Mouse (Mus musculus) MEL (cell line): ENCODE measurements at regions not wholly inside any gene's neighbourhood (a gene's known extent, or its start where the extent isn't known, plus 50 kb on each side); places are given as distances from the start of the nearest gene placed in this dataset.

ENCODE experiments used
- DNase-seq: peaks from one replicate; pipeline ENCODE4 v3.0.0; 2011; ENCODE audit warnings: low read depth, low spot score
- H3K27ac ChIP-seq: 2 replicates; pipeline ENCODE4 v1.5.1; 2012; ENCODE audit warnings: low read depth, mild to moderate bottlenecking, control low read depth, low read length, moderate library complexity; ENCODE audit not compliant: control insufficient read depth
- H3K27me3 ChIP-seq, 2 experiments: fragments of 150-350 bp in 1 of 2; sonication (generic) in 1 of 2; 2 replicates each; pipeline ENCODE4 v1.6.1; 2012; ENCODE audit warnings: low read length in 2 of 2, mild to moderate bottlenecking in 2 of 2, improper control_type of control experiment in 1 of 2, moderate library complexity in 1 of 2; ENCODE audit not compliant: insufficient read depth in 2 of 2, control insufficient read depth in 1 of 2
- H3K36me3 ChIP-seq, 2 experiments: 2 replicates each; pipeline ENCODE4 v1.6.1; 2012 to 2014; ENCODE audit warnings: low read length in 2 of 2, improper control_type of control experiment in 1 of 2, inconsistent platforms in 1 of 2, mild to moderate bottlenecking in 1 of 2; ENCODE audit not compliant: insufficient read depth in 2 of 2, control insufficient read depth in 1 of 2
- H3K4me1 ChIP-seq, 2 experiments: fragments of 150-350 bp in 1 of 2; sonication (generic) in 1 of 2; 2 replicates each; pipeline ENCODE4 v1.6.1; 2012; ENCODE audit warnings: low read length in 2 of 2, improper control_type of control experiment in 1 of 2, mild to moderate bottlenecking in 1 of 2; ENCODE audit not compliant: insufficient read depth in 2 of 2, control insufficient read depth in 1 of 2
- H3K4me3 ChIP-seq, 2 experiments: fragments of 150-350 bp in 1 of 2; sonication (generic) in 1 of 2; 2 replicates each; pipeline ENCODE4 v1.5.1; 2012; ENCODE audit warnings: low read depth in 2 of 2, low read length in 2 of 2, mild to moderate bottlenecking in 2 of 2, moderate library complexity in 2 of 2, control low read depth in 1 of 2, improper control_type of control experiment in 1 of 2; ENCODE audit not compliant: control insufficient read depth in 1 of 2, insufficient read depth in 1 of 2
- H3K79me2 ChIP-seq: 2 replicates; pipeline ENCODE4 v1.6.1; 2012; ENCODE audit warnings: mild to moderate bottlenecking, low read length, moderate library complexity; ENCODE audit not compliant: control insufficient read depth, poor library complexity, insufficient read depth
- H3K9ac ChIP-seq: 2 replicates; pipeline ENCODE4 v1.6.1; 2012; ENCODE audit warnings: low read depth, mild to moderate bottlenecking, control low read depth, low read length, moderate library complexity; ENCODE audit not compliant: control insufficient read depth, poor library complexity, severe bottlenecking
- H3K9me3 ChIP-seq: fragments of 150-350 bp; sonication (generic); replicated peaks from 2 replicates; pipeline ENCODE4 v1.6.1; 2012; ENCODE audit warnings: mild to moderate bottlenecking, low read length, improper control_type of control experiment, moderate library complexity; ENCODE audit not compliant: insufficient read depth
- BHLHE40 ChIP-seq: IDR thresholded peaks from 2 replicates; pipeline ENCODE4 v1.6.1; 2012; ENCODE audit warnings: low read depth, mild to moderate bottlenecking, inconsistent platforms, low read length, improper control_type of control experiment, borderline replicate concordance
- CTCF ChIP-seq, 3 experiments: IDR thresholded peaks in 2 of 3; conservative IDR thresholded peaks in 1 of 3; 2 replicates each; pipeline ENCODE4 v1.5.1; 2011 to 2012; ENCODE audit warnings: low read length in 3 of 3, low read depth in 2 of 3, mild to moderate bottlenecking in 2 of 3, improper control_type of control experiment in 1 of 3, inconsistent platforms in 1 of 3, mixed read lengths in 1 of 3, moderate library complexity in 1 of 3; ENCODE audit not compliant: control insufficient read depth in 1 of 3, insufficient read depth in 1 of 3, poor library complexity in 1 of 3, severe bottlenecking in 1 of 3
- E2F4 ChIP-seq: IDR thresholded peaks from 2 replicates; pipeline ENCODE4 v1.6.1; 2011; ENCODE audit warnings: low read depth, low read length, improper control_type of control experiment, borderline replicate concordance
- ELF1 ChIP-seq: IDR thresholded peaks from 2 replicates; pipeline ENCODE4 v1.6.1; 2014; ENCODE audit warnings: low read depth, mild to moderate bottlenecking, inconsistent platforms, low read length, improper control_type of control experiment, moderate library complexity
- GATA1 ChIP-seq: IDR thresholded peaks from 2 replicates; pipeline ENCODE4 v1.6.1; 2011; ENCODE audit warnings: low read depth, low read length, improper control_type of control experiment
- HCFC1 ChIP-seq: IDR thresholded peaks from 2 replicates; pipeline ENCODE4 v1.6.1; 2012; ENCODE audit warnings: low read depth, mild to moderate bottlenecking, inconsistent platforms, low read length, improper control_type of control experiment, moderate library complexity
- JUND ChIP-seq: IDR thresholded peaks from 2 replicates; pipeline ENCODE4 v1.6.1; 2011; ENCODE audit warnings: low read depth, mild to moderate bottlenecking, improper control_type of control experiment, low read length
- KAT2A ChIP-seq: conservative IDR thresholded peaks from 2 replicates; pipeline ENCODE4 v1.6.1; 2012; ENCODE audit warnings: low read depth, low read length, improper control_type of control experiment, inconsistent platforms
- MAZ ChIP-seq: IDR thresholded peaks from 2 replicates; pipeline ENCODE4 v1.6.1; 2012; ENCODE audit warnings: low read depth, mild to moderate bottlenecking, inconsistent platforms, low read length, improper control_type of control experiment
- MEF2A ChIP-seq: IDR thresholded peaks from 2 replicates; pipeline ENCODE4 v1.6.1; 2014; ENCODE audit warnings: low read depth, mild to moderate bottlenecking, inconsistent platforms, low read length, improper control_type of control experiment; ENCODE audit not compliant: poor library complexity, insufficient replicate concordance, severe bottlenecking; ENCODE audit errors: extremely low read depth
- MYB ChIP-seq: IDR thresholded peaks from 2 replicates; pipeline ENCODE4 v1.6.1; 2011; ENCODE audit warnings: mild to moderate bottlenecking, low read depth, low read length, improper control_type of control experiment
- MYC ChIP-seq: IDR thresholded peaks from 2 replicates; pipeline ENCODE4 v1.6.1; 2011; ENCODE audit warnings: low read depth, mild to moderate bottlenecking, low read length, improper control_type of control experiment, moderate library complexity
- NELFE ChIP-seq: IDR thresholded peaks from 2 replicates; pipeline ENCODE4 v1.6.1; 2011; ENCODE audit warnings: low read depth, low read length, improper control_type of control experiment
- NRF1 ChIP-seq: IDR thresholded peaks from 2 replicates; pipeline ENCODE4 v1.6.1; 2014; ENCODE audit warnings: low read depth, mild to moderate bottlenecking, inconsistent platforms, low read length, improper control_type of control experiment, moderate library complexity; ENCODE audit not compliant: poor library complexity, insufficient read depth, severe bottlenecking
- POLR2AphosphoS2 ChIP-seq: IDR thresholded peaks from 2 replicates; pipeline ENCODE4 v1.6.1; 2011; ENCODE audit warnings: low read length, improper control_type of control experiment
- POLR2AphosphoS5 ChIP-seq: IDR thresholded peaks from 2 replicates; pipeline ENCODE4 v1.6.1; 2012; ENCODE audit warnings: low read depth, borderline replicate concordance, mild to moderate bottlenecking, inconsistent platforms, low read length, moderate library complexity, mixed read lengths
- RAD21 ChIP-seq: IDR thresholded peaks from 2 replicates; pipeline ENCODE4 v1.6.1; 2011; ENCODE audit warnings: mild to moderate bottlenecking, low read depth, low read length, improper control_type of control experiment
- SIN3A ChIP-seq: IDR thresholded peaks from 2 replicates; pipeline ENCODE4 v1.6.1; 2012; ENCODE audit warnings: low read length, improper control_type of control experiment, inconsistent platforms
- TAL1 ChIP-seq: IDR thresholded peaks from 2 replicates; pipeline ENCODE4 v1.6.1; 2012; ENCODE audit warnings: mild to moderate bottlenecking, inconsistent platforms, low read length, moderate library complexity, mixed read lengths
- USF1 ChIP-seq: IDR thresholded peaks from 2 replicates; pipeline ENCODE4 v1.6.1; 2014; ENCODE audit warnings: low read depth, mild to moderate bottlenecking, inconsistent platforms, low read length, improper control_type of control experiment, moderate library complexity
- ZC3H11A ChIP-seq: IDR thresholded peaks from 2 replicates; pipeline ENCODE4 v1.6.1; 2012; ENCODE audit warnings: low read depth, mild to moderate bottlenecking, inconsistent platforms, low read length, improper control_type of control experiment
- ZKSCAN1 ChIP-seq: IDR thresholded peaks from 2 replicates; pipeline ENCODE4 v1.6.1; 2012; ENCODE audit warnings: low read depth, mild to moderate bottlenecking, inconsistent platforms, low read length, improper control_type of control experiment, moderate library complexity
- ZNF384 ChIP-seq: IDR thresholded peaks from 2 replicates; pipeline ENCODE4 v1.6.1; 2012; ENCODE audit warnings: low read depth, mild to moderate bottlenecking, inconsistent platforms, low read length, improper control_type of control experiment

DNA sequence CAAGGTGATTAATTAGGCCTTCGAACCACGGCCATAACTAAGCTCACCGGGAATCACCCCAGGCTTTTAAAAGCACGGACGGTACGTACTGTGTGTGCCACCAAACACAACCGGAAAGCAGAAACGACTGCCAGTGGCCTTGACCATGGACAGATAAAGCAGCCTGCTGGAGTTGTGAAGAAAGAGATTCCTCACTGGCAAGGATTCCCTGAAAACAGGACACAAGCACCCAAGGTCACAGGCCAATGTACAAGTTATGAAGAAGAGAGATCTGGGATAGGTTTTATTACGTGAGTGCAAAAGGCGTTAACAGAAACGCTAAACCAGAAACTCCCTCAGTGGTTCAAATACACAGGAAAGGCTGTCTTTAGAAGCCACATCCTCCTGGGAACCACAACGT, 191.3 kb upstream of the Mkln1 start:
- H3K36me3 ChIP-seq, result no peaks in the 10 kb centered on the region
- TF ChIP-seq HCFC1 (no peak), POLR2AphosphoS5 (no peak), BHLHE40 (no peak), SIN3A (no peak), E2F4 (no peak), CTCF (IDR thresholded peaks at IDR 0.05 in 2 of 3, conservative IDR thresholded peaks at IDR 0.05 in 1 of 3; ENCODE audit: control insufficient read depth in 1 of 3, insufficient read depth in 1 of 3, low read depth in 2 of 3, low read length in 3 of 3, poor library complexity in 1 of 3, severe bottlenecking in 1 of 3) (no peak), MYC (no peak), ZNF384 (no peak), GATA1 (no peak), ZC3H11A (no peak), ELF1 (no peak), KAT2A (no peak), MEF2A (no peak), NRF1 (no peak)
- no peak overlapping the region for H3K9ac ChIP-seq
- no peaks in the 10 kb centered on the region for H3K4me1 ChIP-seq
- no peak for DNase-seq
- H3K4me3 ChIP-seq, result no peak overlapping the region
- H3K79me2 ChIP-seq, result no peaks in the 10 kb centered on the region
- no peaks in the 10 kb centered on the region for H3K9me3 ChIP-seq
- no peaks in the 10 kb centered on the region for H3K27me3 ChIP-seq
- H3K27ac ChIP-seq, result no peak overlapping the region

DNA sequence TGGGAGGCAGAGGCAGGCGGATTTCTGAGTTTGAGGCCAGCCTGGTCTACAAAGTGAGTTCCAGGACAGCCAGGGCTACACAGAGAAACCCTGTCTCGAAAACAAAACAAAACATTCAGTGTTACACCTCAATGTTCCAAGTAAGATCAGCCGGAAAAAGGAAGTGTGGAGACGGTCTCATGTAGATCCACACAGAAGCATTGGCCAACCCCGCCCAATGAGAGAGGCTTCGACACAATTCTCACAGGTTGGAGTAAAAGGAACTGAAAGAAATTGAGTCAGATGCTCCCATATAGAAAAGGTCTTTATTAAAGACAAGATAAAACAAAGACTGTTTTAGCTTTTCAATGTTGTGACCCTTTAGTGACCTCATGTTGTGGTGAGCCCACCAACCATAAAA, 190.3 kb upstream of the Mkln1 start:
- TF ChIP-seq POLR2AphosphoS2 (no peak), SIN3A (no peak), HCFC1 (no peak), ZKSCAN1 (no peak), MAZ (no peak), RAD21 (no peak), BHLHE40 (no peak), MYB (no peak), MYC (no peak), MEF2A (no peak), JUND (no peak), TAL1 (no peak), USF1 (no peak), KAT2A (no peak), NELFE (no peak)
- Histone ChIP-seq H3K36me3 (no peaks in the 10 kb centered on the region), H3K9me3 (no peaks in the 10 kb centered on the region), H3K9ac (no peak overlapping the region), H3K27me3 (no peaks in the 10 kb centered on the region), H3K79me2 (no peaks in the 10 kb centered on the region), H3K4me3 (no peak overlapping the region), H3K27ac (no peak overlapping the region), H3K4me1 (no peaks in the 10 kb centered on the region)
- DNase-seq, result no peak
